Mouse (Mus musculus): ENCODE results near the gene Fam19a5. TPM values are rescaled to one million over a fixed set of nuclear protein-coding genes. Genes with fewer than 3 reads are reported as not detected.

Fam19a5 gene
- total and polyA plus RNA-seq, 2 experiments from 2014 or later = 33.0 to 145 TPM

DNA sequence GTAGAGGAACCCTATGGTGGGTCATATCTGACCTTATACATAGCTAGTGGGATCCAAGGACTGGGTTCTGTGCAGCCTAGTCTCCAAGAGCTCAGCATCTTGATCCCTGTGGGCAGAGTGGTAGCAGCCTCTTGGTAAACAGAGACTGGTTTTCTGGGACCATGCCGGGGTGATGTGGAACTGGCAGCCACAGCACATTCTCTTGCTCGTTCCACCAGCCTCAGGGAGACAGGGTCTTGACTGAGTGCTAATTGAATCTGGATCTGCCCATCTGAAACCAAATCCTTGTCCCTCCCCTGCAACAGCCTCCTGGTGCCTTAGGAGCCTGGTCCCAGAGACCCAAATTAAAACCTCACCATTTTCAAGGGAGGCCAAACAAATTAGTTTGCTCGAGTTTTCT, 138.3 kb downstream of the Fam19a5 start:
- no peak for TF ChIP-seq CTCF (IDR thresholded peaks at IDR 0.05)
- Histone ChIP-seq H3K36me3 (ENCODE audit: insufficient read depth, low read length) (peaks cover 9% of the 10 kb centered on the region; the same call in 1 of the 2 replicates), H3K4me1 (ENCODE audit: insufficient read depth, low read length) (peaks cover 10% of the 10 kb centered on the region; the same call in 1 of the 2 replicates), H3K4me2 (ENCODE audit: low read depth, low read length, poor library complexity, severe bottlenecking) (no peak overlapping the region), H3K9me3 (ENCODE audit: low read length) (no peaks in the 10 kb centered on the region), H3K27ac (ENCODE audit: low read depth, low read length) (no peak overlapping the region), H3K4me3 (ENCODE audit: low read depth, low read length) (no peak overlapping the region), H3K27me3 (ENCODE audit: insufficient read depth, low read length) (no peaks in the 10 kb centered on the region), H3K9ac (replicated peaks; ENCODE audit: low read length, poor library complexity, severe bottlenecking) (no peak overlapping the region)
- DNase-seq (ENCODE audit: low spot score) = no peak
- 61% methylated on average over 3 of the region's 3 CpGs for WGBS
- ATAC-seq (ENCODE audit: low FRiP score) = no peak

GRCm38 (mm10) chr15:87686415-87687040, 142.4 kb downstream of the Fam19a5 start:
- H3K4me3 ChIP-seq (ENCODE audit: low read depth, low read length) = no peak overlapping the region
- no peak overlapping the region for H3K4me2 ChIP-seq (ENCODE audit: low read depth, low read length, poor library complexity, severe bottlenecking)
- H3K36me3 ChIP-seq (ENCODE audit: insufficient read depth, low read length) = peaks cover 9% of the 10 kb centered on the region
- no peak overlapping the region for H3K9ac ChIP-seq (replicated peaks; ENCODE audit: low read length, poor library complexity, severe bottlenecking)
- DNase-seq (ENCODE audit: low spot score) = no peak
- H3K4me1 ChIP-seq (ENCODE audit: insufficient read depth, low read length) = peaks cover 10% of the 10 kb centered on the region; the same call in 1 of the 2 replicates
- H3K27me3 ChIP-seq (ENCODE audit: insufficient read depth, low read length) = no peaks in the 10 kb centered on the region
- H3K9me3 ChIP-seq (ENCODE audit: low read length) = no peaks in the 10 kb centered on the region
- peak; percentile 34; the same call in 1 of the 2 replicates for ATAC-seq (ENCODE audit: low FRiP score)
- no peak for TF ChIP-seq CTCF (IDR thresholded peaks at IDR 0.05)
- 45% methylated on average over 10 of the region's 10 CpGs for WGBS
- H3K27ac ChIP-seq (ENCODE audit: low read depth, low read length) = no peak overlapping the region

DNA sequence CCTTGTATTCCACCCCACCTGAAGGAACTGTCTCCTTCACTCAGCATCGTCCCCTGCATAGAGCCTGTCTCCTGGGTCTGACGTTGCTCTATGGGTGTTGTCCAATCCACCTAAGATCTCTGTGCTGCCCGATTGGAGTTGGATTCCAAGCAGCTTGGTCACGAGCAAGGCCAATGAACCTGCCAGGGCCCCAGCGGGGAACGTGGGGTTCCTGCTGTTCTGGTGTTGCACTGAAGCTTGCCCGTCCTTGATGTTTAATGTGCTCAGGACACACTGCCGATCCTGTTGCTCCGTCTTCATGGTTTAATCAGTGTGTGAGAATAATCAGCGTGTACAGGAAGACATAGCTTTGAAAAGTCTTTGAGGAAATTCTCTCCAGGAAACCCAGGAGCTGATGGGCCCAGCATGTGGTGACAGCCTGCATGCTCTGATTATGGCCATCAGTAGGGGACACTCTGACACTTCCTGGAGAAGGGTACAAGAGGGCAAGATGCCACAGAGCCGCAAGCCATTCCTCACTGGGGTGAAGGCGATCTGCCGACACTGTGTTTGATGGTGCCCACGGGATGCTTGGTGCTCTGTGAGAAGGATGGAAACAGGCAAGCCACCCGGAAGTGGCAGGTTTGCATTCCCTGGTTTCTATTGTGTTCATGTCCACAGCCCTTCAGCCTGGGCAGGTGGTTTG, 147.3 kb downstream of the Fam19a5 start:
- ATAC-seq (ENCODE audit: low FRiP score) = no peak
- no peak for DNase-seq (ENCODE audit: low spot score)
- H3K4me3 ChIP-seq (ENCODE audit: low read depth, low read length) = no peak overlapping the region
- whole genome bisulfite sequencing = 65% methylated on average over 15 of the region's 15 CpGs
- TF ChIP-seq CTCF (IDR thresholded peaks at IDR 0.05) = no peak
- peaks cover 3% of the 10 kb centered on the region; the same call in 1 of the 2 replicates for H3K4me1 ChIP-seq (ENCODE audit: insufficient read depth, low read length)
- H3K27me3 ChIP-seq (ENCODE audit: insufficient read depth, low read length) = no peaks in the 10 kb centered on the region
- H3K9me3 ChIP-seq (ENCODE audit: low read length) = no peaks in the 10 kb centered on the region
- no peak overlapping the region for H3K27ac ChIP-seq (ENCODE audit: low read depth, low read length)
- no peak overlapping the region for H3K4me2 ChIP-seq (ENCODE audit: low read depth, low read length, poor library complexity, severe bottlenecking)
- no peaks in the 10 kb centered on the region; the same call in 1 of the 2 replicates for H3K36me3 ChIP-seq (ENCODE audit: insufficient read depth, low read length)
- H3K9ac ChIP-seq (replicated peaks; ENCODE audit: low read length, poor library complexity, severe bottlenecking) = no peak overlapping the region

DNA sequence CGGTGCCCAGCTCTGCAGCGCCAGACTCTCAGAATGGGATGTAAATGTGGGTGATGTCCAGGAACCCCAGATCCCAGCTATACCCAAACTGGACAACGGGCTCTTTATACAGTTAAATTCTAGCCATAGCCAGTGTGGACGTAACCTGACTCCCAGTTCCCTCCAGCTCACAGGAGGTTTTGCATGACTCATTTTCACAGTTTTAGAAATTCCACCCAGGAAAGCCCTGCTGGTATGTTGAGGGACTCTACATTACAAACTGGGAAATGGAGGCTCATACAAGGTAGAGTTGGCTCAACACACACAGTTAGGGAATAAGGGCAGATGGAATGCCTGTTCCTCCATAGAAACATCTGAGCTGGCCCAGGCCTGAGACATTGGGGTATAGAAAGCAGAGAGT, 147.9 kb downstream of the Fam19a5 start:
- no peak overlapping the region for H3K27ac ChIP-seq (ENCODE audit: low read depth, low read length)
- no peak overlapping the region for H3K4me3 ChIP-seq (ENCODE audit: low read depth, low read length)
- H3K36me3 ChIP-seq (ENCODE audit: insufficient read depth, low read length) = no peaks in the 10 kb centered on the region; the same call in 1 of the 2 replicates
- 88% methylated on average over 4 of the region's 4 CpGs for WGBS
- no peak overlapping the region for H3K4me2 ChIP-seq (ENCODE audit: low read depth, low read length, poor library complexity, severe bottlenecking)
- no peaks in the 10 kb centered on the region for H3K27me3 ChIP-seq (ENCODE audit: insufficient read depth, low read length)
- H3K4me1 ChIP-seq (ENCODE audit: insufficient read depth, low read length) = 0 out of 2 replicates have a peak, but pooled peaks cover 4% of the 10 kb centered on the region
- no peak for ATAC-seq (ENCODE audit: low FRiP score)
- no peak for TF ChIP-seq CTCF (IDR thresholded peaks at IDR 0.05)
- no peak overlapping the region for H3K9ac ChIP-seq (replicated peaks; ENCODE audit: low read length, poor library complexity, severe bottlenecking)
- H3K9me3 ChIP-seq (ENCODE audit: low read length) = no peaks in the 10 kb centered on the region
- no peak for DNase-seq (ENCODE audit: low spot score)

GRCm38 (mm10) chr15:87692394-87692793, 148.3 kb downstream of the Fam19a5 start:
- Histone ChIP-seq H3K27ac (ENCODE audit: low read depth, low read length) (no peak overlapping the region), H3K9me3 (ENCODE audit: low read length) (no peaks in the 10 kb centered on the region), H3K4me3 (ENCODE audit: low read depth, low read length) (no peak overlapping the region), H3K36me3 (ENCODE audit: insufficient read depth, low read length) (no peaks in the 10 kb centered on the region; the same call in 1 of the 2 replicates), H3K4me2 (ENCODE audit: low read depth, low read length, poor library complexity, severe bottlenecking) (no peak overlapping the region), H3K4me1 (ENCODE audit: insufficient read depth, low read length) (0 out of 2 replicates have a peak, but pooled peaks cover 8% of the 10 kb centered on the region), H3K9ac (replicated peaks; ENCODE audit: low read length, poor library complexity, severe bottlenecking) (no peak overlapping the region), H3K27me3 (ENCODE audit: insufficient read depth, low read length) (no peaks in the 10 kb centered on the region)
- no peak for TF ChIP-seq CTCF (IDR thresholded peaks at IDR 0.05)
- ATAC-seq (ENCODE audit: low FRiP score) = no peak
- 94% methylated on average over 7 of the region's 7 CpGs for WGBS
- no peak for DNase-seq (ENCODE audit: low spot score)

All from midbrain, postnatal 0 days (tissue).